Mouse (Mus musculus): ENCODE data around the gene Slc19a2. TPM values are rescaled to one million over a fixed set of nuclear protein-coding genes. Genes with fewer than 3 reads are reported as not detected.

The Slc19a2 gene
- polyA plus RNA-seq, 1 experiment from 2014 or later, result 8.1 TPM

GRCm38 (mm10) chr1:164247442-164247841 is 1.4 kb upstream of the Slc19a2 start:
- H3K4me3 ChIP-seq (ENCODE audit: low read depth, low read length), result no peak overlapping the region
- H3K9me3 ChIP-seq (replicated peaks; ENCODE audit: control insufficient read depth, low read length, poor library complexity, severe bottlenecking), result no peaks in the 10 kb centered on the region
- ATAC-seq, result no peak
- H3K27me3 ChIP-seq (ENCODE audit: control insufficient read depth, insufficient read depth, low read depth, low read length), result no peaks in the 10 kb centered on the region
- H3K9ac ChIP-seq (ENCODE audit: low read depth, low read length), result peak overlapping the region; percentile 75; the same call in 1 of the 2 replicates
- no peaks in the 10 kb centered on the region for H3K36me3 ChIP-seq (ENCODE audit: control insufficient read depth, insufficient read depth, low read length)
- 35% methylated on average over 8 of the region's 8 CpGs for WGBS
- peak overlapping the region; percentile 59 for H3K4me2 ChIP-seq (ENCODE audit: low read length)
- H3K4me1 ChIP-seq (ENCODE audit: control insufficient read depth, insufficient read depth, low read length), result peaks cover 15% of the 10 kb centered on the region
- H3K27ac ChIP-seq (ENCODE audit: low read length), result no peak overlapping the region

- Histone ChIP-seq H3K9me3 (replicated peaks; ENCODE audit: control insufficient read depth, low read length, poor library complexity, severe bottlenecking) (no peaks in the 10 kb centered on the region), H3K4me2 (ENCODE audit: low read length) (peak overlapping the region; percentile 59), H3K27me3 (ENCODE audit: control insufficient read depth, insufficient read depth, low read depth, low read length) (no peaks in the 10 kb centered on the region), H3K9ac (ENCODE audit: low read depth, low read length) (peak overlapping the region; percentile 75; the same call in 1 of the 2 replicates), H3K4me3 (ENCODE audit: low read depth, low read length) (peak overlapping the region; percentile 76), H3K36me3 (ENCODE audit: control insufficient read depth, insufficient read depth, low read length) (no peaks in the 10 kb centered on the region), H3K4me1 (ENCODE audit: control insufficient read depth, insufficient read depth, low read length) (peaks cover 15% of the 10 kb centered on the region), H3K27ac (ENCODE audit: low read length) (peak overlapping the region; percentile 80; the same call in 1 of the 2 replicates)
- 7% methylated on average over 10 of the region's 10 CpGs for WGBS
- no peak for ATAC-seq
These were observed 875 bp upstream of the Slc19a2 start for GRCm38 (mm10) chr1:164247971-164248370.

- Histone ChIP-seq H3K9me3 (replicated peaks; ENCODE audit: control insufficient read depth, low read length, poor library complexity, severe bottlenecking) (no peaks in the 10 kb centered on the region), H3K27me3 (ENCODE audit: control insufficient read depth, insufficient read depth, low read depth, low read length) (no peaks in the 10 kb centered on the region), H3K4me3 (ENCODE audit: low read depth, low read length) (peak overlapping the region; percentile 76), H3K4me1 (ENCODE audit: control insufficient read depth, insufficient read depth, low read length) (peaks cover 15% of the 10 kb centered on the region), H3K27ac (ENCODE audit: low read length) (peak overlapping the region; percentile 80), H3K9ac (ENCODE audit: low read depth, low read length) (peak overlapping the region; percentile 75), H3K4me2 (ENCODE audit: low read length) (peak overlapping the region; percentile 59), H3K36me3 (ENCODE audit: control insufficient read depth, insufficient read depth, low read length) (no peaks in the 10 kb centered on the region)
- peak; percentile 43 for ATAC-seq
- WGBS, result under 1% methylated on average over 33 of the region's 33 CpGs
These were observed 476 bp downstream of the Slc19a2 start for GRCm38 (mm10) chr1:164249332-164249711.

- Histone ChIP-seq H3K27ac (ENCODE audit: low read length) (no peak overlapping the region), H3K36me3 (ENCODE audit: control insufficient read depth, insufficient read depth, low read length) (no peaks in the 10 kb centered on the region), H3K4me3 (ENCODE audit: low read depth, low read length) (peak overlapping the region; percentile 76), H3K9ac (ENCODE audit: low read depth, low read length) (0 out of 2 replicates have a peak overlapping the region, but pooled peaks have one; percentile 3), H3K27me3 (ENCODE audit: control insufficient read depth, insufficient read depth, low read depth, low read length) (no peaks in the 10 kb centered on the region), H3K9me3 (replicated peaks; ENCODE audit: control insufficient read depth, low read length, poor library complexity, severe bottlenecking) (no peaks in the 10 kb centered on the region), H3K4me2 (ENCODE audit: low read length) (peak overlapping the region; percentile 59), H3K4me1 (ENCODE audit: control insufficient read depth, insufficient read depth, low read length) (peaks cover 15% of the 10 kb centered on the region)
- no peak for ATAC-seq
- WGBS, result 69% methylated on average over 8 of the region's 8 CpGs
These were observed 1.7 kb downstream of the Slc19a2 start for GRCm38 (mm10) chr1:164250391-164251150.

GRCm38 (mm10) chr1:164251438-164251837 is 2.6 kb downstream of the Slc19a2 start:
- Histone ChIP-seq H3K27ac (ENCODE audit: low read length) (no peak overlapping the region), H3K4me3 (ENCODE audit: low read depth, low read length) (no peak overlapping the region), H3K4me1 (ENCODE audit: control insufficient read depth, insufficient read depth, low read length) (peaks cover 15% of the 10 kb centered on the region), H3K36me3 (ENCODE audit: control insufficient read depth, insufficient read depth, low read length) (no peaks in the 10 kb centered on the region), H3K9me3 (replicated peaks; ENCODE audit: control insufficient read depth, low read length, poor library complexity, severe bottlenecking) (no peaks in the 10 kb centered on the region), H3K4me2 (ENCODE audit: low read length) (no peak overlapping the region), H3K9ac (ENCODE audit: low read depth, low read length) (no peak overlapping the region), H3K27me3 (ENCODE audit: control insufficient read depth, insufficient read depth, low read depth, low read length) (no peaks in the 10 kb centered on the region)
- WGBS, result 96% methylated on average over 1 of the region's 1 CpGs
- ATAC-seq, result no peak

GRCm38 (mm10) chr1:164252551-164252950 is 3.7 kb downstream of the Slc19a2 start:
- H3K4me3 ChIP-seq (ENCODE audit: low read depth, low read length), result no peak overlapping the region
- H3K4me2 ChIP-seq (ENCODE audit: low read length), result no peak overlapping the region
- H3K9ac ChIP-seq (ENCODE audit: low read depth, low read length), result no peak overlapping the region
- no peaks in the 10 kb centered on the region for H3K27me3 ChIP-seq (ENCODE audit: control insufficient read depth, insufficient read depth, low read depth, low read length)
- no peak overlapping the region for H3K27ac ChIP-seq (ENCODE audit: low read length)
- no peaks in the 10 kb centered on the region for H3K9me3 ChIP-seq (replicated peaks; ENCODE audit: control insufficient read depth, low read length, poor library complexity, severe bottlenecking)
- no peak for ATAC-seq
- H3K36me3 ChIP-seq (ENCODE audit: control insufficient read depth, insufficient read depth, low read length), result peaks cover 6% of the 10 kb centered on the region; the same call in 1 of the 2 replicates
- H3K4me1 ChIP-seq (ENCODE audit: control insufficient read depth, insufficient read depth, low read length), result peaks cover 15% of the 10 kb centered on the region
- 78% methylated on average over 5 of the region's 5 CpGs for WGBS

GRCm38 (mm10) chr1:164254836-164255235 is 6.0 kb downstream of the Slc19a2 start:
- Histone ChIP-seq H3K27me3 (ENCODE audit: control insufficient read depth, insufficient read depth, low read depth, low read length) (no peaks in the 10 kb centered on the region), H3K9ac (ENCODE audit: low read depth, low read length) (no peak overlapping the region), H3K4me1 (ENCODE audit: control insufficient read depth, insufficient read depth, low read length) (peaks cover 11% of the 10 kb centered on the region), H3K4me2 (ENCODE audit: low read length) (no peak overlapping the region), H3K4me3 (ENCODE audit: low read depth, low read length) (no peak overlapping the region), H3K36me3 (ENCODE audit: control insufficient read depth, insufficient read depth, low read length) (peaks cover 6% of the 10 kb centered on the region; the same call in 1 of the 2 replicates), H3K9me3 (replicated peaks; ENCODE audit: control insufficient read depth, low read length, poor library complexity, severe bottlenecking) (no peaks in the 10 kb centered on the region), H3K27ac (ENCODE audit: low read length) (no peak overlapping the region)
- WGBS, result 88% methylated on average over 3 of the region's 3 CpGs
- ATAC-seq, result no peak

- Histone ChIP-seq H3K9ac (ENCODE audit: low read depth, low read length) (no peak overlapping the region), H3K4me3 (ENCODE audit: low read depth, low read length) (no peak overlapping the region), H3K4me1 (ENCODE audit: control insufficient read depth, insufficient read depth, low read length) (no peaks in the 10 kb centered on the region), H3K36me3 (ENCODE audit: control insufficient read depth, insufficient read depth, low read length) (peaks cover 21% of the 10 kb centered on the region), H3K27me3 (ENCODE audit: control insufficient read depth, insufficient read depth, low read depth, low read length) (no peaks in the 10 kb centered on the region), H3K4me2 (ENCODE audit: low read length) (no peak overlapping the region), H3K9me3 (replicated peaks; ENCODE audit: control insufficient read depth, low read length, poor library complexity, severe bottlenecking) (no peaks in the 10 kb centered on the region), H3K27ac (ENCODE audit: low read length) (no peak overlapping the region)
- ATAC-seq, result no peak
- WGBS, result 89% methylated on average over 16 of the region's 16 CpGs
These were observed 11.6 kb downstream of the Slc19a2 start for GRCm38 (mm10) chr1:164260171-164261028.

GRCm38 (mm10) chr1:164261553-164261952 is 12.7 kb downstream of the Slc19a2 start:
- no peak overlapping the region for H3K4me2 ChIP-seq (ENCODE audit: low read length)
- H3K27me3 ChIP-seq (ENCODE audit: control insufficient read depth, insufficient read depth, low read depth, low read length), result no peaks in the 10 kb centered on the region
- no peaks in the 10 kb centered on the region for H3K9me3 ChIP-seq (replicated peaks; ENCODE audit: control insufficient read depth, low read length, poor library complexity, severe bottlenecking)
- H3K27ac ChIP-seq (ENCODE audit: low read length), result no peak overlapping the region
- no peak overlapping the region for H3K4me3 ChIP-seq (ENCODE audit: low read depth, low read length)
- H3K9ac ChIP-seq (ENCODE audit: low read depth, low read length), result no peak overlapping the region
- ATAC-seq, result no peak
- H3K36me3 ChIP-seq (ENCODE audit: control insufficient read depth, insufficient read depth, low read length), result peaks cover 24% of the 10 kb centered on the region
- no peaks in the 10 kb centered on the region for H3K4me1 ChIP-seq (ENCODE audit: control insufficient read depth, insufficient read depth, low read length)
- WGBS, result 94% methylated on average over 7 of the region's 7 CpGs

All from midbrain, embryonic 16.5 days (tissue).